Mouse (Mus musculus) heart, embryonic 14.5 days (tissue): ENCODE measurements around the gene Ppp1r16b. TPM values are rescaled to one million over a fixed set of nuclear protein-coding genes. Genes with fewer than 3 reads are reported as not detected.

ENCODE experiments used
- ATAC-seq: fragments of 200-750 bp; cut with Nextera tagmentation; 2 replicates; pipeline ENCODE4 v1.8.0; 2017; ENCODE audit warnings: low read depth, moderate TSS enrichment; ENCODE audit not compliant: insufficient number of reproducible peaks, insufficient read depth, low FRiP score
- H3K27ac ChIP-seq, 2 experiments: fragments of 200-500 bp in 1 of 2; fragments of 300-500 bp in 1 of 2; sonication (generic) in 1 of 2; replicated peaks in 1 of 2; 2 replicates each; pipeline ENCODE4 v1.5.1; 2012 to 2014; ENCODE audit warnings: low read depth in 2 of 2, low read length in 2 of 2, control low read depth in 1 of 2, mild to moderate bottlenecking in 1 of 2, mixed read lengths in 1 of 2; ENCODE audit not compliant: control insufficient read depth in 1 of 2, insufficient read depth in 1 of 2
- H3K27me3 ChIP-seq: fragments of 300-500 bp; sonication (generic); 2 replicates; pipeline ENCODE4 v1.6.1; 2014; ENCODE audit warnings: mild to moderate bottlenecking, low read length, control low read depth; ENCODE audit not compliant: control insufficient read depth, insufficient read depth
- H3K36me3 ChIP-seq: fragments of 300-500 bp; sonication (generic); 2 replicates; pipeline ENCODE4 v1.6.1; 2014; ENCODE audit warnings: mild to moderate bottlenecking, control low read depth, low read length, mixed read lengths; ENCODE audit not compliant: control insufficient read depth, insufficient read depth
- H3K4me1 ChIP-seq, 2 experiments: fragments of 200-500 bp in 1 of 2; fragments of 300-500 bp in 1 of 2; sonication (generic) in 1 of 2; 2 replicates each; pipeline ENCODE4 v1.6.1; 2012 to 2014; ENCODE audit warnings: low read length in 2 of 2, control low read depth in 1 of 2, mixed read lengths in 1 of 2; ENCODE audit not compliant: control insufficient read depth in 2 of 2, insufficient read depth in 2 of 2
- H3K4me2 ChIP-seq: fragments of 300-500 bp; sonication (generic); 2 replicates; pipeline ENCODE4 v1.6.1; 2014; ENCODE audit warnings: mild to moderate bottlenecking, low read length
- H3K4me3 ChIP-seq, 2 experiments: fragments of 200-500 bp in 1 of 2; fragments of 300-500 bp in 1 of 2; sonication (generic) in 1 of 2; 2 replicates each; pipeline ENCODE4 v1.5.1; 2012 to 2014; ENCODE audit warnings: low read length in 2 of 2, mild to moderate bottlenecking in 2 of 2, control low read depth in 1 of 2, low read depth in 1 of 2, moderate library complexity in 1 of 2; ENCODE audit not compliant: control insufficient read depth in 1 of 2, insufficient read depth in 1 of 2
- H3K9ac ChIP-seq: fragments of 300-500 bp; sonication (generic); 2 replicates; pipeline ENCODE4 v1.6.1; 2014; ENCODE audit warnings: mild to moderate bottlenecking, low read length
- H3K9me3 ChIP-seq: fragments of 300-500 bp; sonication (generic); 2 replicates; pipeline ENCODE4 v1.6.1; 2016; ENCODE audit warnings: low read length, control low read depth; ENCODE audit not compliant: control insufficient read depth
- WGBS: fragments of 180-500 bp; shearing (Covaris S2); extraction: QIAGEN DNeasy Blood & Tissue Kit; methylation state at CpG from one replicate; pipeline ENCODE4 v1.1.7; 2014; 5-methylcytosine and 5-hydroxymethylcytosine counted together
- polyA plus RNA-seq: library from polyadenylated mRNA; unstranded; fragments of >200 nt; fragmentation: Nextera tagmentation; extraction: Ambion mirVana; gene quantifications from 2 replicates; pipeline ENCODE4 v1.2.1, GENCODE M21; 2014

Ppp1r16b gene
- polyA plus RNA-seq, 1 experiment from 2014 or later: 4.7 TPM

DNA sequence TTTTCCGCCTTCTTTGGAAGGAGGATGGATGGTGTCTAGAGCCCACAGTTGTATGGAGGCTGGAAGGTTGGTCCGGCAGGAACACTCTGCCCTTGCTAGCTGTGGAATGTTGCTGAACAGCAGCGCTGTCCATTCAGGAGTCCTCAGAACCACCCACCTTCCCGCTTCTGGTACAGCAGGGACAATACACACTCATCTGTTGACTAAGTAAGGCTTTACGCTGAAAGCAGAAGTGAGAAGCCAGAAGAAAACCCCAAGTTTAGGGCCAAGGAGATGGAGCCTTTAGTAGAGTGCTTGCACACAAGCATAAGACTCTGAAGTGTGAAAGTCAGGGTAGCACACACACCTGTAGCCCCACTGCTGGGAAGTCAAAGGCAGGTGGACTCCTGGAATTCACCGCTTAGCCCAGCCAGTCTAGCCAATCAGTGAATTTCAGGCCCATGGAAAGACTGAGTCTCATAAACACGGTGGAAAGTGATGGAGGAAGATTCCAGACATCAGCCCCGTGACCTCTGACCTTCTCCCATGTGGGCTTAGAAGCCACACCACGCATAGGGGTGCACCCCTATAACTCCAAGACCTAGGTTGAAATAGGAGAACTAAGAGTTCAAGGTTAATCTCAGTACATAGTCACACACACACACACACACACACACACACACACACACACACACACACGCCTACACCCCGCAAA is 17.3 kb downstream of the Ppp1r16b start:
- Histone ChIP-seq H3K9me3 (no peaks in the 10 kb centered on the region), H3K9ac (no peak overlapping the region), H3K36me3 (no peaks in the 10 kb centered on the region), H3K4me1 (peaks cover 0 to 6% of the 10 kb centered on the region in 2 experiments; a peak in 2 of 4 replicates), H3K27ac (no peak overlapping the region; a peak in 1 of 4 replicates), H3K4me2 (no peak overlapping the region), H3K4me3 (no peak overlapping the region), H3K27me3 (no peaks in the 10 kb centered on the region)
- WGBS: 58% methylated on average over 11 of the region's 11 CpGs
- no peak for ATAC-seq

DNA sequence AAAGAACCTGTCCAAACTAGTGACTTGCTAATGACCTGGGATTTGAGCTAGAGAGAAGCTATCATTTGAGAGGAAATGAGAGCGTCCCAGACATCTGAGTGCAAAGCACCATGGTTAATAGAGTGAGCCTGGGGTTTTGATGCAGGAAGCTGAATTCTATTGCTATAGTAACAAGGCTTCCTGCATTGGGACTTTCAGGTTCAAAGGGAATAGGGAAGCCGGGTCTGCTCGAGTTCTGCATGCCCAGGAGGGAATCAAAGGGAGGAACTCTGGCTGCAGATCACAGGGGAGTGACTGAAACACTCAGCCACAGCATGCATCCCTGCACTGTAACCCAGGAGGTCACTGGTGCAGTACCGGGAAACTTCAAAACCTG is 17.8 kb downstream of the Ppp1r16b start:
- ATAC-seq: no peak
- Histone ChIP-seq H3K4me2 (no peak overlapping the region), H3K9ac (no peak overlapping the region), H3K27ac (no peak overlapping the region), H3K27me3 (no peaks in the 10 kb centered on the region), H3K9me3 (no peaks in the 10 kb centered on the region), H3K36me3 (no peaks in the 10 kb centered on the region), H3K4me3 (no peak overlapping the region), H3K4me1 (peaks cover 2 to 6% of the 10 kb centered on the region in 2 experiments; a peak in 2 of 4 replicates)
- 27% methylated on average over 4 of the region's 4 CpGs for WGBS

DNA sequence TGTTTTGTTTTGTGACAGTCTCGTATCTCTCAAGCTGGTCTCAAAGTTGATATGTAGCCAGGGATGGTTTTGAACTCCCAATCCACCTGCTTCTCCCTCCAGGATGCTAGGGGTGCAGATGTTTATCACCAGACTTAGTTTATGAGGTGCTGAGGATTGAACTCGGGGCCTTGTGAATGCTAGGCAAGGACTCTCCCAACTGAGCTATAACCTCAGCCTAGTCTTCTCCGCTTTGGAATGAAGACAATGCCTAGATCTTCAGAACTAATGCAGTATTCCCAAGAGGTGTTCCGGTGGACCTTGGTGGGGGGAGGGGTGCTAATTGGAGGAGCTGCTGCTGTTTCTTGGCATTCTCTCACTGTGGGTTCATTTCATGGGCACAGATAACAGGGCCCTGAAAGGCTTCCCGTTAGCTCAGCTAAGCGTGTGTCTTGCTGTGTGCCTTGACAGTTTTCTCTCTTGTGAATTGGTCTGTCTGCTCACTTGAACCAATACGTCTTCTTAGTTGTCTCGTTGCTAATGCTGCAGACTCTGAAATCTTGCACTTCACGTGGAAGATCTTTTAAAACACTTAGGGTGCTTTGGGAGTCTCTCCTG is 19.1 kb downstream of the Ppp1r16b start:
- Histone ChIP-seq H3K9me3 (no peaks in the 10 kb centered on the region), H3K9ac (no peak overlapping the region), H3K4me2 (no peak overlapping the region), H3K4me1 (peaks cover 6 to 12% of the 10 kb centered on the region in 2 experiments; a peak in 3 of 4 replicates), H3K27me3 (no peaks in the 10 kb centered on the region), H3K4me3 (no peak overlapping the region), H3K27ac (no peak overlapping the region), H3K36me3 (no peaks in the 10 kb centered on the region)
- no peak for ATAC-seq
- 46% methylated on average over 9 of the region's 9 CpGs for WGBS

DNA sequence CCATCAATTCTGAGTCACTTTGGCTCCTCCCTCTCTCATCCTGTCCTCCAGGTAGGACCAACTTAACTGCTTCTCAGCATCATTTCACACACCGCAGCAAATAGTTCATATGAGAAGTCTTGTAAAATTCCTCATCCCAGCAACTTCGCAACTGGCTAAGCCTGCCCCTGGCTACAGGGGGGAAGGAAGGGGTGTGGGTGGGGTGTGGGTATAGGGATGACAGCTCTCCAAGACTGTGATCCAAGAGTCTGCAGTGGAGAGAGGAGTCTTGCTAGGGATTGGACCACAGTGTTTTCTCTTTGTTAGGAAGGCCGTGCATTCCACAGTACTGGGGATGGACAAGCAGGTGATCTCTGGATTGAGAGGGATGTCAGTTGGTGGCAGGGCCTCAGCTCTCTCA is 19.7 kb downstream of the Ppp1r16b start:
- H3K27me3 ChIP-seq: no peaks in the 10 kb centered on the region
- H3K4me1 ChIP-seq: peaks cover 12 to 18% of the 10 kb centered on the region in 2 experiments
- H3K27ac ChIP-seq: no peak overlapping the region
- no peaks in the 10 kb centered on the region for H3K9me3 ChIP-seq
- no peaks in the 10 kb centered on the region for H3K36me3 ChIP-seq
- no peak overlapping the region for H3K4me2 ChIP-seq
- H3K4me3 ChIP-seq: no peak overlapping the region
- WGBS: 70% methylated on average over 3 of the region's 3 CpGs
- no peak for ATAC-seq
- no peak overlapping the region for H3K9ac ChIP-seq

DNA sequence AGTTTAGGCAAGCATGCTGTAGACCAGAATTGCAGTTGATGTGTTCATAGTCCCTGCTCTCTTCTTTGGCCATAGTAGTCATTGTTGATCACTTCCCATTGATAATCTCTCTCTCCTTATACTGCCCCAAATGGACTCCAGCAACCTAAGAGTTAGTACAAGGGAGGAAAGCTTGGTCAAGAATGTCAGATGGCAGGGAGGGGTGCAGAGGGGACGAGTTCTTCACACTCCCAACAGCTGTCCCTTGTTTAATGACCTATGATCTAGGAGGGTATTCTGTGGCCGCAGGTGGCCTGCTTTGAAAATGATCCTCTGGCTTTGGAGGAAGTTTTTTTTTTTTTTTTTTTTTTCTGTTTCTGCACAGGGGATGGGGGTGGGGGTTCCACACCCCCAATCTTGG is 21.2 kb downstream of the Ppp1r16b start:
- peaks cover 12 to 20% of the 10 kb centered on the region in 2 experiments for H3K4me1 ChIP-seq
- H3K27ac ChIP-seq: no peak overlapping the region
- no peaks in the 10 kb centered on the region for H3K9me3 ChIP-seq
- no peaks in the 10 kb centered on the region for H3K27me3 ChIP-seq
- H3K9ac ChIP-seq: no peak overlapping the region
- WGBS: 73% methylated on average over 2 of the region's 2 CpGs
- no peak overlapping the region for H3K4me3 ChIP-seq
- no peaks in the 10 kb centered on the region for H3K36me3 ChIP-seq
- no peak for ATAC-seq
- H3K4me2 ChIP-seq: no peak overlapping the region

DNA sequence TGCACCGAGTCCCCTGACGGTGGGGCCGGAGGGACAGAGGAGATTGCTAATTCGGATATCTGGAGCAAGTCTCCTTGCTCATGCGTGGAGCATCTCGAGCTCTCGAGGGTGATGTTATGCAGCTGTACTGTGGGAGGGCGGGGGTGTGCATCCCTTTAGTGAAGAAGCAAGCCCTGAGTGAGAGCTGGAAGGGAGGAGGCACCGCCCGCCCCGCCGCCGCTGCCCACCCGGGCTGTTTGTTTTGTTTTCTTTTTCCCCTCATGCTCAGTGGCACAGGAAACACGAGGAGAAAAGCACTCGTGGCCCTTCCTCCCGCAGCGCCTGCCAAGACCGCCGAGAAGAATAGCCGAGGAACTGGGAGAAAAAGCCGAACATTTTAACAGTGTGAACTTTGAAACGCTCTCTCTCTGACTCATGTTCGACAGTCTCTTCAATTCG is 22.6 kb downstream of the Ppp1r16b start:
- Histone ChIP-seq H3K9ac (no peak overlapping the region), H3K4me1 (peaks cover 12 to 14% of the 10 kb centered on the region in 2 experiments), H3K9me3 (no peaks in the 10 kb centered on the region), H3K36me3 (no peaks in the 10 kb centered on the region), H3K4me3 (0 out of 4 replicates have a peak overlapping the region, but pooled peaks of 1 of the 2 experiments have one; percentile 8), H3K27ac (peak overlapping the region; percentile 48 to 57), H3K4me2 (peak overlapping the region; percentile 29; the same call in 1 of the 2 replicates), H3K27me3 (no peaks in the 10 kb centered on the region)
- ATAC-seq: no peak
- WGBS: 35% methylated on average over 24 of the region's 25 CpGs

DNA sequence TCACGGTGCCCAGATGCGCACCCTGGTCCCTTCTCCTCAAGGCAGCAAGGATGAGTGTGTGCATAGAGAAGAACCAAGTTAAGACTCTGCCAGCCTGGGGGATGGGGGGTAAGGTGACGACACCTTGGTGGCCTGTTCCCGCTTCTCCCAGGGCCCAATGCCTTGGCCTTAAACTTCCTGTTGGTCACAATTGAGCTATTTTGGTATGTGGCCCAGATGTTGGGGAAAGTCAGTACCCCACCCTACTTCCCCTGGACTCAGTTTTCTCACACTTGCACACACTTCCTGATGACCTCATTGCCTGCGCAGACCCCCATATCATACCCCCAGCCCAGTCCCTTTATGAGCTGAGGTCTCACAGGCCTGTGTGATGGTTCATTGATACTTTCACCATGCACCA is 23.9 kb downstream of the Ppp1r16b start:
- ATAC-seq: no peak

More for the DNA sequence above, 23.9 kb downstream of the Ppp1r16b start:
- no peak overlapping the region for H3K9ac ChIP-seq
- peaks cover 12 to 14% of the 10 kb centered on the region in 2 experiments for H3K4me1 ChIP-seq
- no peaks in the 10 kb centered on the region for H3K9me3 ChIP-seq
- H3K27me3 ChIP-seq: no peaks in the 10 kb centered on the region
- H3K4me3 ChIP-seq: no peak overlapping the region
- peak overlapping the region in 1 of 2 experiments; percentile 57; a peak in 2 of 4 replicates for H3K27ac ChIP-seq
- no peak overlapping the region for H3K4me2 ChIP-seq
- H3K36me3 ChIP-seq: no peaks in the 10 kb centered on the region
- WGBS: 72% methylated on average over 5 of the region's 5 CpGs
